Mouse (Mus musculus): Measurements from ENCODE around the gene Bicra. TPM values are rescaled to one million over a fixed set of nuclear protein-coding genes. Genes with fewer than 3 reads are reported as not detected.
A peak's percentile ranks its signal among the peaks of the same experiment; 100 is the strongest.

The Bicra gene
- polyA plus RNA-seq, 1 experiment from 2014 or later: 10.7 TPM

GRCm38 (mm10) chr7:16056459-16057135, 8.9 kb upstream of the Bicra start:
- Histone ChIP-seq H3K9me3 (peaks cover 9% of the 10 kb centered on the region), H3K36me3 (no peaks in the 10 kb centered on the region), H3K27ac (no peak overlapping the region), H3K4me1 (replicated peaks) (peaks cover 13% of the 10 kb centered on the region), H3K27me3 (ENCODE audit: insufficient read depth, poor library complexity, severe bottlenecking) (peaks cover 23% of the 10 kb centered on the region), H3K4me3 (no peak overlapping the region)
- WGBS: 33% methylated on average over 5 of the region's 5 CpGs
- DNase-seq (ENCODE audit: low spot score): no peak

DNA sequence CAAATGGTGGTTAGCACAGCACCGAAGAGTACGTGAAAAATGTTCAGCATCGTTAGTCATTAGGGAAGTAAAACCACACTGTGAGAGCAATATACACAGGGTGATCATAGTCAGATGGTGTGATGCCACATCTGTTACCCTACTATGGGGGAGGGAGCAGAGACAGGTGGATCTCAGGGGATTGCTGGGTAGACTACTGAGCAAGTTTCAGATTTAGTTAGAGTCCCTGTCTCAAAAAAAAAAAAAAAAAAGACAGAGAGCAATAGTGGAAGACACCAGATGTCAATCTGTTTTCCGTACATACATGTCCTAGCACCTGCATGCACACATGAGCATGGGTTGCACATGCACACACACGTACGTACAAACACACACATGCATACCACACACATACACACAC, 7.9 kb upstream of the Bicra start:
- H3K9me3 ChIP-seq: no peaks in the 10 kb centered on the region
- no peak overlapping the region for H3K27ac ChIP-seq
- no peak for DNase-seq (ENCODE audit: low spot score)
- no peaks in the 10 kb centered on the region for H3K36me3 ChIP-seq
- no peak overlapping the region for H3K4me3 ChIP-seq
- peaks cover 14% of the 10 kb centered on the region; the same call in 1 of the 2 replicates for H3K27me3 ChIP-seq (ENCODE audit: insufficient read depth, poor library complexity, severe bottlenecking)
- peaks cover 14% of the 10 kb centered on the region for H3K4me1 ChIP-seq (replicated peaks)
- WGBS: 91% methylated on average over 6 of the region's 6 CpGs

DNA sequence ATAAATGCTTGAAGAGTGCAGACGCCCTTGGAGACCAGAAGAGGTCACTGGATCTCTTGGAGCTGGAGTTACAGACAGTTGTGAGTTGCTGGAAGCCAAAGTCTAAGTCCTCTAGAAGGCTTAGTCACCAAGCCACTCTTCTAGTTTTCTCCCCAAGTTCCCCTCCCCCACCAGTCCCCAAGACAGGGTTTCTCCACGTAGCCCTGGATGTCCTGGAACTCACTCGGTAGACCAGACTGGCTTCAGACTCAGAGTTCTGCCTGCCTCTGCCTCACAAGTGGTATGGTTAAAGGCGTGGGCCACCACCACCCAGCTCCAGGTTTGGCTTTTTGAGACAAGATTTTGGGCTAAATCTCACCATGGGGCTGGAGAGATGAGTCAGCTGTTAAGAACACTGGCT, 7.2 kb upstream of the Bicra start:
- peaks cover 8% of the 10 kb centered on the region; the same call in 1 of the 2 replicates for H3K27me3 ChIP-seq (ENCODE audit: insufficient read depth, poor library complexity, severe bottlenecking)
- peaks cover 21% of the 10 kb centered on the region for H3K4me1 ChIP-seq (replicated peaks)
- no peaks in the 10 kb centered on the region for H3K9me3 ChIP-seq
- H3K36me3 ChIP-seq: no peaks in the 10 kb centered on the region
- H3K27ac ChIP-seq: no peak overlapping the region
- DNase-seq (ENCODE audit: low spot score): no peak
- H3K4me3 ChIP-seq: no peak overlapping the region
- WGBS: 54% methylated on average over 4 of the region's 4 CpGs

DNA sequence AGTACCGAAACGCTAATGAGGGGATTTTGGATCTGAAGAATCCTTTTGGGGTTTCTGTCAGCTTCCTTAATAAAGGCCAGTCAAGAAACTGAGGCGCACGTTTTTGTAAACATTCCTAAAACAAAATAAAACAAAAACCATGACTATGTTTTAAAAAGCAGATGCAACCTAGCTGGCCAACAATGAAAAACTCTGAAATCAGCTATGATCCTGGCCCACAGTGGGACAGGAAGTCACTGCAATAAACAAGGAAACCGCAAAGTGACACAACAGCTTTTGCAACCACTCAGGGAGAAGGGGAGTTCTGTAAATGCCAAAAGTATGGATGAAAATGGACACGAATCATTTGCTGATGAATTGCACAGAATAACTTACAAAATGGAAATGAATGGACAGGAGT, 5.4 kb upstream of the Bicra start:
- WGBS: 19% methylated on average over 6 of the region's 6 CpGs
- H3K27me3 ChIP-seq (ENCODE audit: insufficient read depth, poor library complexity, severe bottlenecking): no peaks in the 10 kb centered on the region
- H3K9me3 ChIP-seq: no peaks in the 10 kb centered on the region
- peak overlapping the region; percentile 86; the same call in 1 of the 2 replicates for H3K27ac ChIP-seq
- peaks cover 33% of the 10 kb centered on the region for H3K4me1 ChIP-seq (replicated peaks)
- DNase-seq (ENCODE audit: low spot score): no peak
- H3K4me3 ChIP-seq: peak overlapping the region; percentile 59
- no peaks in the 10 kb centered on the region for H3K36me3 ChIP-seq

- Histone ChIP-seq H3K4me1 (replicated peaks) (peaks cover 33% of the 10 kb centered on the region), H3K9me3 (no peaks in the 10 kb centered on the region), H3K4me3 (peak overlapping the region; percentile 59), H3K27me3 (ENCODE audit: insufficient read depth, poor library complexity, severe bottlenecking) (no peaks in the 10 kb centered on the region), H3K27ac (peak overlapping the region; percentile 86), H3K36me3 (no peaks in the 10 kb centered on the region)
- WGBS: 0% methylated on average over 24 of the region's 24 CpGs
- peak; percentile 96 for DNase-seq (ENCODE audit: low spot score)
These were observed 5.0 kb upstream of the Bicra start for GRCm38 (mm10) chr7:16052684-16053083.

GRCm38 (mm10) chr7:16051883-16052595, 4.3 kb upstream of the Bicra start:
- no peaks in the 10 kb centered on the region for H3K9me3 ChIP-seq
- peak overlapping the region; percentile 86 for H3K27ac ChIP-seq
- peak; percentile 82 for DNase-seq (ENCODE audit: low spot score)
- H3K4me1 ChIP-seq (replicated peaks): peaks cover 33% of the 10 kb centered on the region
- H3K4me3 ChIP-seq: peak overlapping the region; percentile 59
- 8% methylated on average over 19 of the region's 19 CpGs for WGBS
- H3K36me3 ChIP-seq: no peaks in the 10 kb centered on the region
- H3K27me3 ChIP-seq (ENCODE audit: insufficient read depth, poor library complexity, severe bottlenecking): no peaks in the 10 kb centered on the region

GRCm38 (mm10) chr7:16050600-16050999, 2.9 kb upstream of the Bicra start:
- peaks cover 46% of the 10 kb centered on the region for H3K4me1 ChIP-seq (replicated peaks)
- DNase-seq (ENCODE audit: low spot score): no peak
- H3K27me3 ChIP-seq (ENCODE audit: insufficient read depth, poor library complexity, severe bottlenecking): no peaks in the 10 kb centered on the region
- H3K4me3 ChIP-seq: no peak overlapping the region; the same call in 1 of the 2 replicates
- H3K36me3 ChIP-seq: no peaks in the 10 kb centered on the region
- WGBS: 91% methylated on average over 3 of the region's 3 CpGs
- no peaks in the 10 kb centered on the region for H3K9me3 ChIP-seq
- H3K27ac ChIP-seq: no peak overlapping the region

- Histone ChIP-seq H3K9me3 (no peaks in the 10 kb centered on the region), H3K4me1 (replicated peaks) (peaks cover 57% of the 10 kb centered on the region), H3K27ac (0 out of 2 replicates have a peak overlapping the region, but pooled peaks have one; percentile 100), H3K36me3 (no peaks in the 10 kb centered on the region), H3K4me3 (peak overlapping the region; percentile 99), H3K27me3 (ENCODE audit: insufficient read depth, poor library complexity, severe bottlenecking) (no peaks in the 10 kb centered on the region)
- WGBS: 82% methylated on average over 7 of the region's 7 CpGs
- DNase-seq (ENCODE audit: low spot score): no peak
These were observed 1.8 kb upstream of the Bicra start for GRCm38 (mm10) chr7:16049576-16049915.

DNA sequence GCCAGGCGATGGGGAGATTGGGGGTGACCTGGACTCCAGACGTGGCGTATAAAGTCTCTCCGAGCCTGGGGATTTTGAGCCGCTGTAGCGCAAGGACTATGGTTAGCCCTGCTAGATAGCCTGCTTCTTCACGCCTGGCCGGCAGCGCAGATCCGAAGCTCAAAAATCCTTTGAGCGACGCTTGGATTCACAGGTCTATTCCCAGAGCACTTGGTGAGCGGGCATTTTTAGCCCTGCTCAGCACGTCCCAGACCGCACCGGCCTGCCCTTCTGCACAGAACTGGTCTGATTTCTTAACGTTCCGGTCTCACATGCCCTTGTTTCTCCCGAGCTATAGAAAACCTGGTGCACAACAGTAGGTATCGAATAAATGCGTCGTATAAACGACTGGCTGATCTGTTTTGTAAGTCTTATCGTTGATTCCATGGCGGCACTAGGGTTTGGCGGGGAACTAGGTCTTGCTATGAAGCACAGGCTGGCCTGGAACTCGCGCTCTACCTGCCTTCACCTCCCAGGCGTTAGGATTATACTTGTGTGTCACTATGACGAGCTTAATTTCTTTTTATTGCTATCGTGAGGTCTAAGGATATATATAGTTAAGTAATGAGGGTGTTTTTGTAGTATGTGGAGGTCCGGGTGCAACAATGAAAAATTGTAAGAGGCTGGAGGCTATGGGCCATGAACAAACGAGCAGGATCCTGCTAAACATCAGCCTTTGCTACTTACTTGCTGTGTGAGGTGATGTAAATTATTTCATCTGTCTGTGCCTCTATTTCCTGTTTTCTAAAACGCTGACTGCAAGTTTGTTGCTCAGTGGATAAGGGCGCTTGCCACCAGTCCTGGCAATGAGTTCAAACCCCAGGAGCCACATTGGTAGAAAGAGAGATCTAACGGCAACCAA, 1.2 kb upstream of the Bicra start:
- H3K9me3 ChIP-seq: no peaks in the 10 kb centered on the region
- peak overlapping the region; percentile 99 for H3K4me3 ChIP-seq
- no peaks in the 10 kb centered on the region for H3K36me3 ChIP-seq
- no peaks in the 10 kb centered on the region for H3K27me3 ChIP-seq (ENCODE audit: insufficient read depth, poor library complexity, severe bottlenecking)
- 9% methylated on average over 36 of the region's 36 CpGs for WGBS
- DNase-seq (ENCODE audit: low spot score): no peak
- peaks cover 63% of the 10 kb centered on the region for H3K4me1 ChIP-seq (replicated peaks)
- H3K27ac ChIP-seq: peak overlapping the region; percentile 100

DNA sequence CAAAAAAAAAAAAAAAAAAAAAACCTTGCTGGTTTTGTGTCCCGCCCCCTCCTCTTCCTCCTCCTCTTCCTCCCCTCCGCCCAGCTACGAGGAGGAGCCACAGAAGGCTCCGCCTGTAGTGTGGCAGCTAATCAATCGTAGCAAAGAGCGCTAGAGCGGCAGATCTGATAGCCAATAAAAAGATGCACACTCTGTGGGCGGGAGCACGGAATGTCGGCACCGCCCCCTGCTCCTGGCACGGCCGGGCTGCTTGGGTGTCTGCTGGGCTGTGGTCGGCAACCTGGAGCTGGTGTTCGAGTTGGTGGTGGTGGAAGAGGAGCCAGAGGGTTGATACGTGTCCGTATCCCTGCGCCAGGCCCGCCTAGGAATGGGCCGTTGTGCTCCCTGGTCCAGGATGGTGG, 443 bp upstream of the Bicra start:
- Histone ChIP-seq H3K4me1 (replicated peaks) (peaks cover 69% of the 10 kb centered on the region), H3K36me3 (peaks cover 5% of the 10 kb centered on the region), H3K9me3 (no peaks in the 10 kb centered on the region), H3K4me3 (peak overlapping the region; percentile 99), H3K27me3 (ENCODE audit: insufficient read depth, poor library complexity, severe bottlenecking) (no peaks in the 10 kb centered on the region), H3K27ac (peak overlapping the region; percentile 100)
- under 1% methylated on average over 20 of the region's 20 CpGs for WGBS
- DNase-seq (ENCODE audit: low spot score): peak; percentile 98

GRCm38 (mm10) chr7:16046481-16047337, 1.0 kb downstream of the Bicra start:
- DNase-seq (ENCODE audit: low spot score): peak; percentile 77
- H3K9me3 ChIP-seq: no peaks in the 10 kb centered on the region
- no peaks in the 10 kb centered on the region for H3K27me3 ChIP-seq (ENCODE audit: insufficient read depth, poor library complexity, severe bottlenecking)
- H3K27ac ChIP-seq: peak overlapping the region; percentile 100
- under 1% methylated on average over 46 of the region's 46 CpGs for WGBS
- peak overlapping the region; percentile 99 for H3K4me3 ChIP-seq
- H3K36me3 ChIP-seq: peaks cover 17% of the 10 kb centered on the region
- peaks cover 63% of the 10 kb centered on the region for H3K4me1 ChIP-seq (replicated peaks)

- peak; percentile 47 for DNase-seq (ENCODE audit: low spot score)
- Histone ChIP-seq H3K9me3 (no peaks in the 10 kb centered on the region), H3K36me3 (peaks cover 17% of the 10 kb centered on the region), H3K4me3 (peak overlapping the region; percentile 99), H3K27me3 (ENCODE audit: insufficient read depth, poor library complexity, severe bottlenecking) (no peaks in the 10 kb centered on the region), H3K4me1 (replicated peaks) (peaks cover 60% of the 10 kb centered on the region), H3K27ac (peak overlapping the region; percentile 100)
- WGBS: 4% methylated on average over 7 of the region's 7 CpGs
These were observed 1.6 kb downstream of the Bicra start for GRCm38 (mm10) chr7:16046101-16046480.
